Mouse (Mus musculus) CH12.LX (cell line): ENCODE measurements around the gene Fcer1g. TPM values are rescaled to one million over a fixed set of nuclear protein-coding genes. Genes with fewer than 3 reads are reported as not detected.

Source experiments
- DNase-seq: peaks from one replicate; pipeline ENCODE4 v3.0.0-alpha.2; 2013; ENCODE audit errors: extremely low read depth
- H3K27ac ChIP-seq: 2 replicates; pipeline ENCODE4 v1.5.1; 2012; ENCODE audit warnings: low read depth, mild to moderate bottlenecking, control low read depth, moderate library complexity; ENCODE audit not compliant: insufficient read depth
- H3K27me3 ChIP-seq: replicated peaks from 2 replicates; pipeline ENCODE3; 2012; ENCODE audit warnings: inconsistent platforms
- H3K36me3 ChIP-seq, 2 experiments: replicated peaks in 1 of 2; 2 replicates each; pipeline versions ENCODE3 to v1.6.1; 2012; ENCODE audit warnings: inconsistent platforms in 1 of 2, low read length in 1 of 2, mild to moderate bottlenecking in 1 of 2, mixed read lengths in 1 of 2, moderate library complexity in 1 of 2; ENCODE audit not compliant: control insufficient read depth in 1 of 2, insufficient read depth in 1 of 2
- H3K4me1 ChIP-seq, 2 experiments: 2 replicates each; pipeline ENCODE4 v1.6.1; 2012; ENCODE audit warnings: inconsistent platforms in 1 of 2, moderate library complexity in 1 of 2; ENCODE audit not compliant: insufficient read depth in 2 of 2, control insufficient read depth in 1 of 2
- H3K4me2 ChIP-seq: 2 replicates; pipeline ENCODE4 v1.6.1; 2012; ENCODE audit warnings: low read depth, mild to moderate bottlenecking, control low read depth; ENCODE audit not compliant: poor library complexity, insufficient read depth, severe bottlenecking
- H3K4me3 ChIP-seq, 3 experiments: fragments of 150-350 bp in 1 of 3; sonication (generic) in 1 of 3; replicated peaks in 1 of 3; 2 replicates each; pipeline versions ENCODE3 to v1.5.1; 2011 to 2012; ENCODE audit warnings: low read depth in 2 of 3, low read length in 2 of 3, mild to moderate bottlenecking in 2 of 3, moderate library complexity in 2 of 3, control low read depth in 1 of 3, improper control_type of control experiment in 1 of 3, inconsistent platforms in 1 of 3, mixed read lengths in 1 of 3; ENCODE audit not compliant: poor library complexity in 1 of 3
- H3K79me2 ChIP-seq: replicated peaks from 2 replicates; pipeline ENCODE4 v1.6.1; 2012; ENCODE audit warnings: mild to moderate bottlenecking, moderate library complexity; ENCODE audit not compliant: control insufficient read depth, poor library complexity, insufficient read depth, severe bottlenecking; ENCODE audit errors: extremely low read depth
- H3K9ac ChIP-seq: 2 replicates; pipeline ENCODE4 v1.6.1; 2012; ENCODE audit warnings: low read depth, mild to moderate bottlenecking, control low read depth, moderate library complexity; ENCODE audit not compliant: insufficient read depth
- H3K9me3 ChIP-seq: replicated peaks from 2 replicates; pipeline ENCODE3; 2012; ENCODE audit warnings: low read length, inconsistent platforms, mixed read lengths
- CTCF ChIP-seq, 2 experiments: IDR thresholded peaks in 1 of 2; conservative IDR thresholded peaks in 1 of 2; 2 replicates each; pipeline ENCODE4 v1.5.1; 2011 to 2012; ENCODE audit warnings: low read depth in 2 of 2, low read length in 2 of 2, improper control_type of control experiment in 1 of 2, inconsistent platforms in 1 of 2, mild to moderate bottlenecking in 1 of 2, moderate library complexity in 1 of 2
- E2F4 ChIP-seq: IDR thresholded peaks from 2 replicates; pipeline ENCODE4 v1.6.1; 2011; ENCODE audit warnings: low read depth, low read length, improper control_type of control experiment; ENCODE audit not compliant: insufficient replicate concordance
- EP300 ChIP-seq: IDR thresholded peaks from 2 replicates; pipeline ENCODE4 v1.6.1; 2011; ENCODE audit warnings: low read length, improper control_type of control experiment
- ETS1 ChIP-seq: conservative IDR thresholded peaks from 2 replicates; pipeline ENCODE4 v1.6.1; 2012; ENCODE audit warnings: low read depth, mild to moderate bottlenecking, inconsistent platforms, low read length, improper control_type of control experiment, moderate library complexity
- GABPA ChIP-seq: IDR thresholded peaks from 2 replicates; pipeline ENCODE4 v1.6.1; 2012; ENCODE audit warnings: low read depth, low read length, improper control_type of control experiment, inconsistent platforms; ENCODE audit not compliant: insufficient replicate concordance
- JUN ChIP-seq: IDR thresholded peaks from 2 replicates; pipeline ENCODE4 v1.6.1; 2011; ENCODE audit warnings: low read depth, mild to moderate bottlenecking, low read length, improper control_type of control experiment, moderate library complexity; ENCODE audit not compliant: insufficient read depth
- KAT2A ChIP-seq: IDR thresholded peaks from 2 replicates; pipeline ENCODE4 v1.6.1; 2012; ENCODE audit warnings: low read length, improper control_type of control experiment, inconsistent platforms; ENCODE audit not compliant: insufficient replicate concordance
- MAX ChIP-seq: IDR thresholded peaks from 2 replicates; pipeline ENCODE4 v1.6.1; 2011; ENCODE audit warnings: low read length, improper control_type of control experiment
- MYC ChIP-seq: IDR thresholded peaks from 2 replicates; pipeline ENCODE4 v1.6.1; 2011; ENCODE audit warnings: low read depth, mild to moderate bottlenecking, improper control_type of control experiment, low read length
- NRF1 ChIP-seq: IDR thresholded peaks from 2 replicates; pipeline ENCODE4 v1.6.1; 2014; ENCODE audit warnings: low read depth, mild to moderate bottlenecking, inconsistent platforms, low read length, improper control_type of control experiment, moderate library complexity
- PAX5 ChIP-seq: IDR thresholded peaks from 2 replicates; pipeline ENCODE4 v1.6.1; 2012; ENCODE audit warnings: low read length, inconsistent platforms, mixed read lengths
- RAD21 ChIP-seq: IDR thresholded peaks from 2 replicates; pipeline ENCODE4 v1.6.1; 2011; ENCODE audit warnings: low read depth, mild to moderate bottlenecking, low read length, improper control_type of control experiment, moderate library complexity
- SMC3 ChIP-seq: IDR thresholded peaks from 2 replicates; pipeline ENCODE4 v1.6.1; 2011; ENCODE audit warnings: low read depth, low read length, improper control_type of control experiment
- UBTF ChIP-seq: IDR thresholded peaks from 2 replicates; pipeline ENCODE4 v1.6.1; 2012; ENCODE audit warnings: low read depth, mild to moderate bottlenecking, inconsistent platforms, low read length, improper control_type of control experiment, moderate library complexity
- dilution Hi-C: fragments of 300-500 bp; cut with MboI; formaldehyde crosslinking; loops from 2 replicates; pipeline ENCODE4 v1.14.3; 2020; ENCODE audit warnings: low sequenced_read_pairs; ENCODE audit not compliant: extremely low pct_unique_long_range_greater_than_20kb, extremely low pct_ligation_motif_present
- in situ Hi-C: fragments of 300-500 bp; cut with MboI; formaldehyde crosslinking; loops from 3 replicates; pipeline ENCODE4 v1.14.3; 2019; ENCODE audit warnings: low sequenced_read_pairs, low pct_ligation_motif_present, low pct_unique_long_range_greater_than_20kb, mixed read lengths
- polyA plus RNA-seq: library from polyadenylated mRNA; unstranded; fragments of >175 nt; gene quantifications from 2 replicates; pipeline ENCODE4 v1.2.1, GENCODE M21; 2012; ENCODE audit warnings: low read depth; ENCODE audit not compliant: insufficient read length
- total RNA-seq, 2 experiments: library from RNA; depleted of rRNA; stranded (reverse); fragments of 300-350 nt in 1 of 2; fragments of >200 nt in 1 of 2; gene quantifications; 2 replicates each; pipeline ENCODE4 v1.2.3; 2012 to 2014

Fcer1g gene
- total and polyA plus RNA-seq, 3 experiments: 10.1 to 51.2 (median 31.3) TPM

DNA sequence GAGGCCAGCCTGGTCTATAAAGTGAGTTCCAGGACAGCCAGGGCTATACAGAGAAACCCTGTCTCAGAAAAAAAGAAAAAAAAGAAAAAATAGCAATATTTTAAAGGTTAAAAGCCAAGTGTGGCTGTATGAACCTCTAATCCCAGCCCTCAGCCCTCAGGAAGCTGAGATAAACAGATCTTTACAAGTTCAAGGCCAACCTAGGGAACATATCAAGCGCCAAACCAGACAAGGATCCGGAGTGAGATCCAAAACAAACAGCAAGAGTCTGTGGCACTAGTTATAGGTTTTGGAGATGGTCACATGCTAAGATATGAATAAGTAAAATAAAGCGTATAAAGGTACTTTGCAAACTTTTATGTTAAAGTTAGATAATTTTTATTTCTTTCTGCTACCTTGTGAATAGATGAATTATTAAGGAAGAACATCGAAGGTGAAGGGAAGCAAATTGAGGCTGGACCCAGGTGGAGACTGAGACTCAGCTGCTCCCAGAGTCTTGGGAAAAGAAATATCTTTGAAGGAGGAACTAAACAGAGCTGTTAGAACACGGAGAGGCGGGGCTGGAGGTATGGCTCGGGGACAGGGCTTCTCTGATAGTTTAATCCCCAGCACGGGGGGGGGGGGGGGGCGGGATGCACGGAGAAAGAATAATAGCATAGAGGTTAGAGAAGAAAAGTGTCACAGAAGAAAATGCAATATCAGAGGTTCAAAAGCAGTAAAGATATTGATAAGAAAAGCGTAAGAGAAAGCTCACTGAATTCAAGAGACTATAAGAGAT lies 30.5 kb downstream of the Fcer1g start:
- dilution Hi-C loops: no loop called here
- H3K27ac ChIP-seq: no peak overlapping the region

GRCm38 (mm10) chr1:171200769-171201168 lies 33.4 kb downstream of the Fcer1g start:
- no peaks in the 10 kb centered on the region for H3K9me3 ChIP-seq
- no peak overlapping the region for H3K4me2 ChIP-seq
- DNase-seq: no peak
- no peaks in the 10 kb centered on the region for H3K4me1 ChIP-seq
- in situ Hi-C loops (no loop called here), dilution Hi-C loops (no loop called here)
- H3K9ac ChIP-seq: no peak overlapping the region
- H3K4me3 ChIP-seq: no peak overlapping the region
- TF ChIP-seq PAX5 (no peak), EP300 (no peak), MYC (no peak), MAX (no peak)
- no peaks in the 10 kb centered on the region for H3K36me3 ChIP-seq
- H3K27me3 ChIP-seq: peaks cover 35% of the 10 kb centered on the region
- no peaks in the 10 kb centered on the region for H3K79me2 ChIP-seq
- no peak overlapping the region for H3K27ac ChIP-seq

More for the DNA sequence above, 30.5 kb downstream of the Fcer1g start:
- Histone ChIP-seq H3K36me3 (no peaks in the 10 kb centered on the region), H3K4me2 (no peak overlapping the region), H3K27me3 (peaks cover 32% of the 10 kb centered on the region), H3K79me2 (no peaks in the 10 kb centered on the region), H3K4me1 (no peaks in the 10 kb centered on the region), H3K9me3 (peaks cover 5% of the 10 kb centered on the region), H3K9ac (no peak overlapping the region), H3K4me3 (no peak overlapping the region)
- no peak for DNase-seq
- in situ Hi-C loops: no loop called here
- no peak for TF ChIP-seq E2F4
- no peak for TF ChIP-seq NRF1
- TF ChIP-seq KAT2A: no peak
- no peak for TF ChIP-seq SMC3

DNA sequence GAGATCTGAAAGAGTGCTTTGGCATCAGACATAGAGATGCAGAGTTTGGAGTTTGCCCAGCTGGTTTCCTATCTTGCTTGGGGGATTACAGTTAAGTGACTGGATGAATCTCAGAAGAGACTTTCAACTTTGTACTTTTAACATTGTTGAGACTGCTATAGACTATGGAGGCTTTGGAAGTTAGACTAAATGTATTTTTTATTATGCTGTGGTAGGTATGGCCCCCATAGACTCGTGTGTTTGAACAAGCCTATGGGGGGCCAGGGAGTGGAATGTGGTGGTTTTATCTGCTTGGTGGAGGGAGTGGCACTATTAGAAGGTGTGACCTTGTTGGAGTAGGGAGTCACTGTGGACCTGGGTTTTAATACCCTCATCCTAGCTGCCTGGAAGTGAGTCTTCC lies 34.6 kb downstream of the Fcer1g start:
- no peak overlapping the region for H3K27ac ChIP-seq
- no peak overlapping the region for H3K9ac ChIP-seq
- in situ Hi-C loops (no loop called here), dilution Hi-C loops (no loop called here)
- H3K9me3 ChIP-seq: no peaks in the 10 kb centered on the region
- DNase-seq: no peak
- H3K4me3 ChIP-seq: no peak overlapping the region
- H3K4me1 ChIP-seq: no peaks in the 10 kb centered on the region
- H3K36me3 ChIP-seq: no peaks in the 10 kb centered on the region
- H3K4me2 ChIP-seq: no peak overlapping the region
- no peaks in the 10 kb centered on the region for H3K79me2 ChIP-seq
- peaks cover 39% of the 10 kb centered on the region for H3K27me3 ChIP-seq
- TF ChIP-seq RAD21 (no peak), ETS1 (no peak), UBTF (no peak), MAX (no peak), JUN (no peak), GABPA (no peak), E2F4 (no peak), EP300 (no peak), CTCF (conservative IDR thresholded peaks at IDR 0.05 in 1 of 2, IDR thresholded peaks at IDR 0.05 in 1 of 2; ENCODE audit: low read depth in 2 of 2, low read length in 2 of 2) (no peak)
